Mouse (Mus musculus) olfactory bulb, adult 2 months (tissue): ENCODE measurements around the gene Adcy3. TPM values are rescaled to one million over a fixed set of nuclear protein-coding genes. Genes with fewer than 3 reads are reported as not detected.

Source experiments
- H3K27ac ChIP-seq: fragments of 200-500 bp; 2 replicates; pipeline ENCODE4 v1.5.1; 2012; ENCODE audit warnings: low read depth, low read length; ENCODE audit not compliant: insufficient read depth
- H3K4me1 ChIP-seq: fragments of 200-500 bp; 2 replicates; pipeline ENCODE4 v1.6.1; 2012; ENCODE audit warnings: low read length; ENCODE audit not compliant: control insufficient read depth, insufficient read depth
- H3K4me3 ChIP-seq: fragments of 200-500 bp; 2 replicates; pipeline ENCODE4 v1.5.1; 2012; ENCODE audit warnings: mild to moderate bottlenecking, low read depth, low read length, moderate library complexity; ENCODE audit not compliant: insufficient read depth
- CTCF ChIP-seq: fragments of 200-500 bp; IDR thresholded peaks from 2 replicates; pipeline ENCODE4 v1.5.1; 2012; ENCODE audit warnings: low read depth, mild to moderate bottlenecking, low read length, moderate library complexity; ENCODE audit not compliant: insufficient read depth
- POLR2A ChIP-seq: fragments of 200-500 bp; IDR thresholded peaks from 2 replicates; pipeline ENCODE4 v1.6.1; 2012; ENCODE audit warnings: mild to moderate bottlenecking, low read depth, low read length, moderate library complexity; ENCODE audit not compliant: insufficient read depth
- WGBS: fragments of 180-500 bp; shearing (Covaris S2); methylation state at CpG from one replicate; pipeline ENCODE4 v1.1.7; 2018; 5-methylcytosine and 5-hydroxymethylcytosine counted together
- polyA plus RNA-seq: library from polyadenylated mRNA; stranded (reverse); fragments of >200 nt; gene quantifications from 2 replicates; pipeline ENCODE4 v1.2.4, GENCODE M21; 2012; ENCODE audit warnings: low replicate concordance; ENCODE audit not compliant: missing spikeins, insufficient read depth, insufficient read length

Adcy3 gene
- polyA plus RNA-seq, 1 experiment: not detected

DNA sequence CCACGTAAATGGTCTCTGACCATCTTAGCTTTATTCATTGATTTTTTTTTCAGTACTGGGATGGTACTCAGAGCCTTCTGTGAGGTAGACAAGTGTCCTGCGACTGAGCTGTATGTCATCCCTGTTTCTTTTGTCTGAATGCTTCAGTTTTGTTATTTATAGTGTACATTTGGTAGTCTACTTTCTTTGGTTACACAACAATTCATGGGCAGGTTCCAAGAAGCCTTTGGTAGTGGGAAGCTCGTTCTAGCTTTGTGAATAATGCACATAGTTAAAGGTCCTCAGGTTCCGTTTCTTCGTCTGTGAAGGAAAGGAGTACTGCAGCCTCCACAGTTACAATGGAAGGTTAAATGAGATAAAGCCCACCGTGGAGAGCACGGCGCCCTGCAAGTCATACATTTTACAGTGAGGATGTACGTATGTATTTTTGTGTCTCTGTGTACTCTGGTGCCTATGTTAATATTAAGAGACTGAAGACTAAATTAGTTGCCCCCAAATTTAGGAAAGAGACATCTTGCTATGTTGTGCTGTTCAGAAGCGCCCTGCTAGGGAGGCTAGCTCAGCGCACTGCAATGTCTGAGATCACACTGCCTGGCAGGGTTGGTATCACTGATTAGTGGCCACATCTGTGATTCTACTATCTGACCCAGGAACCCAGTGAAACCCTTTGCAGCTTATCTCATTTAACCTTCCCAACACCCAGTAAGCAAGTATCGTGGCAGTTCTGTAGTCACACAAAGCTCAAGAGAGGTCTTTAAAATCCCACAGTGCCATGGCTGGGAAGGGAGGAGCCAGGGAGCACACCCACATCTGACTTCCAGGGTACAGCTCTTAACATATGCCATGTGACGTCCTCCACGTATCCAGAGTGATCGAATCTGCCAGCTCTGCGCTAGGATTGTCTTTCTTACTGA, 120.1 kb downstream of the Adcy3 start:
- Histone ChIP-seq H3K27ac (no peak overlapping the region), H3K4me3 (no peak overlapping the region), H3K4me1 (no peaks in the 10 kb centered on the region)
- TF ChIP-seq CTCF (no peak), POLR2A (no peak)
- WGBS: 92% methylated on average over 16 of the region's 16 CpGs

Other genes with a start within 250 kb of the Adcy3 start
- not detected in 2 replicates for gene Pomc, start 178.2 kb upstream of the Adcy3 start, polyA plus RNA-seq
- not detected in 2 replicates for gene Efr3b, start 94.2 kb upstream of the Adcy3 start, polyA plus RNA-seq
- gene Dnajc27, start 50.5 kb upstream of the Adcy3 start, polyA plus RNA-seq: not detected in 2 replicates
- not detected in 2 replicates for gene Ptrhd1, start 100.9 kb downstream of the Adcy3 start, polyA plus RNA-seq
- not detected in 2 replicates for gene Cenpo, start 101.2 kb downstream of the Adcy3 start, polyA plus RNA-seq